Mouse (Mus musculus) right cerebral cortex, adult 18-20 months (tissue): Measurements from ENCODE around the gene Plxdc1.
A peak's percentile ranks its signal among the peaks of the same experiment; 100 is the strongest.

Experiments used
- DNase-seq: peaks from one replicate; pipeline ENCODE4 v3.0.0; 2022; ENCODE audit warnings: mixed read lengths

The Plxdc1 gene

GRCm38 (mm10) chr11:97913111-97913510 is 73.1 kb downstream of the Plxdc1 start:
- peak; percentile 4 for DNase-seq

GRCm38 (mm10) chr11:97908634-97909348 is 77.5 kb downstream of the Plxdc1 start:
- no peak for DNase-seq

GRCm38 (mm10) chr11:97907935-97908334 is 78.3 kb downstream of the Plxdc1 start:
- no peak for DNase-seq

- DNase-seq, result no peak
Measured at GRCm38 (mm10) chr11:97906905-97907304, 79.3 kb downstream of the Plxdc1 start.

GRCm38 (mm10) chr11:97905941-97906340 is 80.3 kb downstream of the Plxdc1 start:
- DNase-seq, result no peak

GRCm38 (mm10) chr11:97905540-97905939 is 80.7 kb downstream of the Plxdc1 start:
- DNase-seq, result no peak

GRCm38 (mm10) chr11:97904801-97905200 is 81.4 kb downstream of the Plxdc1 start:
- no peak for DNase-seq

- DNase-seq, result no peak
Measured at GRCm38 (mm10) chr11:97901806-97902205, 84.4 kb downstream of the Plxdc1 start.

- DNase-seq, result peak; percentile 85
Measured at GRCm38 (mm10) chr11:97899822-97900221, 86.4 kb downstream of the Plxdc1 start.

GRCm38 (mm10) chr11:97897568-97898185 is 88.6 kb downstream of the Plxdc1 start:
- DNase-seq, result no peak

GRCm38 (mm10) chr11:97896655-97897054 is 89.6 kb downstream of the Plxdc1 start:
- DNase-seq, result no peak

GRCm38 (mm10) chr11:97891821-97892220 is 94.4 kb downstream of the Plxdc1 start:
- DNase-seq, result no peak

GRCm38 (mm10) chr11:97885296-97885915 is 100.8 kb downstream of the Plxdc1 start:
- DNase-seq, result no peak

GRCm38 (mm10) chr11:97884601-97885185 is 101.6 kb downstream of the Plxdc1 start:
- DNase-seq, result no peak

GRCm38 (mm10) chr11:97883918-97884600 is 102.2 kb downstream of the Plxdc1 start, which contains the start of gene Fbxo47:
Gene Fbxo47, minus strand, starts transcription at chr11:97884154.
- DNase-seq, result peak; percentile 97

- peak; percentile 63 for DNase-seq
Measured at GRCm38 (mm10) chr11:97883542-97883917, 102.7 kb downstream of the Plxdc1 start.

- no peak for DNase-seq
Measured at GRCm38 (mm10) chr11:97880362-97880761, 105.9 kb downstream of the Plxdc1 start.

GRCm38 (mm10) chr11:97877341-97877740 is 108.9 kb downstream of the Plxdc1 start:
- DNase-seq, result no peak

- DNase-seq, result no peak
Measured at GRCm38 (mm10) chr11:97874396-97874795, 111.8 kb downstream of the Plxdc1 start.
